Mouse (Mus musculus): ENCODE measurements around the gene Fam160a1. TPM values are rescaled to one million over a fixed set of nuclear protein-coding genes. Genes with fewer than 3 reads are reported as not detected.

Gene Fam160a1
- polyA plus RNA-seq, 1 experiment, result 3.6 TPM

- Histone ChIP-seq H3K27me3 (ENCODE audit: control insufficient read depth, insufficient read depth, low read length, poor library complexity, severe bottlenecking) (no peaks in the 10 kb centered on the region), H3K36me3 (ENCODE audit: control insufficient read depth, insufficient read depth, low read length, poor library complexity, severe bottlenecking) (no peaks in the 10 kb centered on the region), H3K4me3 (ENCODE audit: low read depth, low read length) (no peak overlapping the region), H3K9me3 (replicated peaks; ENCODE audit: control insufficient read depth, insufficient read depth, low read length, poor library complexity, severe bottlenecking) (no peaks in the 10 kb centered on the region), H3K27ac (ENCODE audit: insufficient read depth, low read length) (no peak overlapping the region), H3K9ac (ENCODE audit: low read depth, poor library complexity, severe bottlenecking) (no peak overlapping the region), H3K4me1 (ENCODE audit: control insufficient read depth, insufficient read depth, low read length) (no peaks in the 10 kb centered on the region)
- no peak for TF ChIP-seq POLR2A (IDR thresholded peaks at IDR 0.05; ENCODE audit: insufficient read depth, low read length)
- no peak for TF ChIP-seq EP300 (IDR thresholded peaks at IDR 0.05; ENCODE audit: insufficient read depth, low read depth, low read length)
- no peak for TF ChIP-seq CTCF (IDR thresholded peaks at IDR 0.05; ENCODE audit: low read depth, low read length)
Measured at GRCm38 (mm10) chr3:85857083-85857482, 40.0 kb upstream of the Fam160a1 start.

GRCm38 (mm10) chr3:85855947-85856346 is 38.9 kb upstream of the Fam160a1 start:
- Histone ChIP-seq H3K9ac (ENCODE audit: low read depth, poor library complexity, severe bottlenecking) (no peak overlapping the region), H3K36me3 (ENCODE audit: control insufficient read depth, insufficient read depth, low read length, poor library complexity, severe bottlenecking) (no peaks in the 10 kb centered on the region), H3K9me3 (replicated peaks; ENCODE audit: control insufficient read depth, insufficient read depth, low read length, poor library complexity, severe bottlenecking) (no peaks in the 10 kb centered on the region), H3K4me1 (ENCODE audit: control insufficient read depth, insufficient read depth, low read length) (no peaks in the 10 kb centered on the region), H3K27ac (ENCODE audit: insufficient read depth, low read length) (no peak overlapping the region), H3K27me3 (ENCODE audit: control insufficient read depth, insufficient read depth, low read length, poor library complexity, severe bottlenecking) (no peaks in the 10 kb centered on the region), H3K4me3 (ENCODE audit: low read depth, low read length) (no peak overlapping the region)
- TF ChIP-seq EP300 (IDR thresholded peaks at IDR 0.05; ENCODE audit: insufficient read depth, low read depth, low read length) (no peak), POLR2A (IDR thresholded peaks at IDR 0.05; ENCODE audit: insufficient read depth, low read length) (no peak), CTCF (IDR thresholded peaks at IDR 0.05; ENCODE audit: low read depth, low read length) (no peak)

DNA sequence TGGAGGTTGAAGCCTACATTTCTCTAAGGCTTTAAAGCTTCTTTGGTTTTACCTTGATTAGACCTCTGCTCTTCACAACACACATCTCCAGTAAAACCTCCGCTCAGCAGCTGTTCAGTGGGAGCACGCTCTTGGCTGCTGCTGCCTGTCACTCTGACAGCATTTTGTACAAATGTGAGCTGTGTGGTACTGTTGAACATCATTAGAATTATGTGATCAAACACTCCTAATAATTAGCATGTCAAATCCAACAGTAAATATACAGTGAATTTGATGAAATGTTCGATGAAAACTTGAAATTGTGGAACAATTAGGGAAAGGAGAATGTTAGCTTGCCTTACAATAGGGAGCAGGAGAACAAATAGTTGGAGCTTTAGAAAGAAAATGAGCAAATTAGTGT is 38.0 kb upstream of the Fam160a1 start:
- no peak overlapping the region for H3K27ac ChIP-seq (ENCODE audit: insufficient read depth, low read length)
- no peaks in the 10 kb centered on the region for H3K36me3 ChIP-seq (ENCODE audit: control insufficient read depth, insufficient read depth, low read length, poor library complexity, severe bottlenecking)
- no peak overlapping the region for H3K9ac ChIP-seq (ENCODE audit: low read depth, poor library complexity, severe bottlenecking)
- no peaks in the 10 kb centered on the region for H3K27me3 ChIP-seq (ENCODE audit: control insufficient read depth, insufficient read depth, low read length, poor library complexity, severe bottlenecking)
- H3K4me3 ChIP-seq (ENCODE audit: low read depth, low read length), result no peak overlapping the region
- no peaks in the 10 kb centered on the region for H3K9me3 ChIP-seq (replicated peaks; ENCODE audit: control insufficient read depth, insufficient read depth, low read length, poor library complexity, severe bottlenecking)
- TF ChIP-seq CTCF (IDR thresholded peaks at IDR 0.05; ENCODE audit: low read depth, low read length) (no peak), POLR2A (IDR thresholded peaks at IDR 0.05; ENCODE audit: insufficient read depth, low read length) (no peak), EP300 (IDR thresholded peaks at IDR 0.05; ENCODE audit: insufficient read depth, low read depth, low read length) (no peak)
- H3K4me1 ChIP-seq (ENCODE audit: control insufficient read depth, insufficient read depth, low read length), result no peaks in the 10 kb centered on the region

DNA sequence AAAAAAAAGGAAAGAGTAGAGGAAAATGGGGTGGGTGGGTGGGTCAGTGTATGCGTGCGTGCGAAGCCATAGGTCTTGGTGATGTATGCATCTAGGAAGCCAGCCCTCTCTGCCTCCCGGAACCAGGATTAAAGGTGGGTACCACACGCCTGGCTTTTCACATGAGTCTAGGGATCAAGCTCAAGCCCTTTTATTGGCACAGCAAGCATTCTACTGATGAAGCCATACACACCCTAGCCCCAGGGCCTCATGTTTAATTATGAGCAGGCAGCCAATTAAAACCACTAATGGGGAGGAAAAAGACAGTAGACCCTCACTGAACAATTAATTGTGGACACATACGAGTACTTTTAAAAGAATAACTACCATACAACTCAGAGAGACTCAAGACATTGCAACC is 37.1 kb upstream of the Fam160a1 start:
- TF ChIP-seq EP300 (IDR thresholded peaks at IDR 0.05; ENCODE audit: insufficient read depth, low read depth, low read length) (no peak), CTCF (IDR thresholded peaks at IDR 0.05; ENCODE audit: low read depth, low read length) (no peak), POLR2A (IDR thresholded peaks at IDR 0.05; ENCODE audit: insufficient read depth, low read length) (no peak)
- Histone ChIP-seq H3K4me3 (ENCODE audit: low read depth, low read length) (no peak overlapping the region), H3K27me3 (ENCODE audit: control insufficient read depth, insufficient read depth, low read length, poor library complexity, severe bottlenecking) (no peaks in the 10 kb centered on the region), H3K36me3 (ENCODE audit: control insufficient read depth, insufficient read depth, low read length, poor library complexity, severe bottlenecking) (no peaks in the 10 kb centered on the region), H3K9ac (ENCODE audit: low read depth, poor library complexity, severe bottlenecking) (no peak overlapping the region), H3K4me1 (ENCODE audit: control insufficient read depth, insufficient read depth, low read length) (no peaks in the 10 kb centered on the region), H3K27ac (ENCODE audit: insufficient read depth, low read length) (no peak overlapping the region), H3K9me3 (replicated peaks; ENCODE audit: control insufficient read depth, insufficient read depth, low read length, poor library complexity, severe bottlenecking) (no peaks in the 10 kb centered on the region)

- Histone ChIP-seq H3K9me3 (replicated peaks; ENCODE audit: control insufficient read depth, insufficient read depth, low read length, poor library complexity, severe bottlenecking) (no peaks in the 10 kb centered on the region), H3K4me3 (ENCODE audit: low read depth, low read length) (no peak overlapping the region), H3K36me3 (ENCODE audit: control insufficient read depth, insufficient read depth, low read length, poor library complexity, severe bottlenecking) (no peaks in the 10 kb centered on the region), H3K27ac (ENCODE audit: insufficient read depth, low read length) (no peak overlapping the region), H3K9ac (ENCODE audit: low read depth, poor library complexity, severe bottlenecking) (no peak overlapping the region), H3K4me1 (ENCODE audit: control insufficient read depth, insufficient read depth, low read length) (no peaks in the 10 kb centered on the region), H3K27me3 (ENCODE audit: control insufficient read depth, insufficient read depth, low read length, poor library complexity, severe bottlenecking) (no peaks in the 10 kb centered on the region)
- TF ChIP-seq CTCF (IDR thresholded peaks at IDR 0.05; ENCODE audit: low read depth, low read length) (no peak), POLR2A (IDR thresholded peaks at IDR 0.05; ENCODE audit: insufficient read depth, low read length) (no peak), EP300 (IDR thresholded peaks at IDR 0.05; ENCODE audit: insufficient read depth, low read depth, low read length) (no peak)
Measured at GRCm38 (mm10) chr3:85853715-85854114, 36.6 kb upstream of the Fam160a1 start.

DNA sequence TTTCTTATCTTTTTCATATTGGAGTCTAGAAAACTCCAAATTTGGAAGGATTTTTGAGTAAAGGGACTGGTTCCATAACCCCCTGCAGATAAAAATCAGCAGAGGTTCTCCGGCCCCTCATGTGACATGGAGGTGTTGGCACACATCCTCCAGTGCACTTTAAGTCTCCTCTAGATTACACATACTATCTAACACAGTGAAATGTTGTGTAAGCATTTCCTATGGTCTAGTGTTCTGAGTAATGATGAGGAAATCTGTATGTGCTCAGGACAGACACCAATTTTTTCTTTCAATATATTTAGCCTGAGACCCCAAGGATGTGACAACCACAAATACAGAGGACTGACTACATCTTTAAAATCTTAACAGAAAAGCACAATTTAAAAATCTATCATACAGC is 33.0 kb upstream of the Fam160a1 start:
- Histone ChIP-seq H3K4me3 (ENCODE audit: low read depth, low read length) (no peak overlapping the region), H3K27ac (ENCODE audit: insufficient read depth, low read length) (no peak overlapping the region), H3K9me3 (replicated peaks; ENCODE audit: control insufficient read depth, insufficient read depth, low read length, poor library complexity, severe bottlenecking) (no peaks in the 10 kb centered on the region), H3K36me3 (ENCODE audit: control insufficient read depth, insufficient read depth, low read length, poor library complexity, severe bottlenecking) (no peaks in the 10 kb centered on the region), H3K27me3 (ENCODE audit: control insufficient read depth, insufficient read depth, low read length, poor library complexity, severe bottlenecking) (no peaks in the 10 kb centered on the region), H3K4me1 (ENCODE audit: control insufficient read depth, insufficient read depth, low read length) (no peaks in the 10 kb centered on the region), H3K9ac (ENCODE audit: low read depth, poor library complexity, severe bottlenecking) (no peak overlapping the region)
- TF ChIP-seq POLR2A (IDR thresholded peaks at IDR 0.05; ENCODE audit: insufficient read depth, low read length), result no peak
- TF ChIP-seq CTCF (IDR thresholded peaks at IDR 0.05; ENCODE audit: low read depth, low read length), result no peak
- no peak for TF ChIP-seq EP300 (IDR thresholded peaks at IDR 0.05; ENCODE audit: insufficient read depth, low read depth, low read length)
